Mouse (Mus musculus): ENCODE data around the gene Mcf2l. TPM values are rescaled to one million over a fixed set of nuclear protein-coding genes. Genes with fewer than 3 reads are reported as not detected.

The Mcf2l gene
- polyA plus RNA-seq (2015; fragmentation: Nextera tagmentation; extraction: Ambion mirVana): 18.5 and 19.9 TPM in 2 replicates

DNA sequence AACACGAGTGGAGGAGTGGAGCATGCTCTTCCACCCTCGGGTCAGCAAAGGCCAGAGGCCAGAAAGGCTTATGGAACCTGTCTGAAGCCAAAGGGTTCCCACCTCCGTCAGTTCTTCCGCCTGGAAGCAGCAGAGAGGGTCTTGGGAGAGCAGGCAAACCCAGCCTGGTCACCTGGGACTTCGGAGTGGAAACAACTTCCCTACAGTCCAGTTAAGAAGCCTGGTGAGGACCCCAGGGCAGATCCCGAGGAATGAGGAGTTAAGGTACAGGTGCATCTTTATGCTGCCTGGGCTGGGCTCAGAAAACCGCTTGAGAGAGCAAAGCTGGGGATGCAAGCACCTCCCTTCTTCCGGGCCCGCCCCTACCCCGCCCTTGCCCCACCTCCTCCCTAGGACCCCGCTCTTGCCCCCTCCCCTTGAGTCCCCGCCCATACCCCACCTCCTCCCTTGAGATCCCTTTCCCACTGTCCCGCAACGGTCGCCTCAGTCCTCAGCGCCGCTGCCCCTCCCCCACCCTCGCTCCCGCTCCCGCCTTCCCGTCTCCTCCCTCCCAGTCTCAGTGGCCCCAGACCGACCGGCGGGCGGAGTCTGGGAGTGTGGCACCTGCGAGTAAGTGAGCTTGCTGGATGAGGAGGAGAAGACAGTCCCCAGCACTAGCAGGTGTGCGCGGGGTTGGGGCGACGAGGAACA lies at the start of gene Mcf2l:
Gene Mcf2l (plus strand): TSS at position 450 of the 690 bp plus-strand sequence.
- no peaks in the 10 kb centered on the region for H3K36me3 ChIP-seq (ENCODE audit: control insufficient read depth, insufficient read depth, low read length)
- no peaks in the 10 kb centered on the region for H3K9me3 ChIP-seq (replicated peaks; ENCODE audit: control insufficient read depth, low read length)
- H3K4me3 ChIP-seq (replicated peaks; ENCODE audit: low read length): peak within 1 kb of the TSS; percentile 58
- peak within 1 kb of the TSS; percentile 59 for H3K9ac ChIP-seq (ENCODE audit: low read length)
- peaks cover 3% of the 10 kb centered on the region; the same call in 1 of the 2 replicates for H3K27me3 ChIP-seq (ENCODE audit: control insufficient read depth, insufficient read depth, low read length)
- H3K4me1 ChIP-seq (ENCODE audit: control insufficient read depth, insufficient read depth, low read length): 0 out of 2 replicates have a peak, but pooled peaks cover 2% of the 10 kb centered on the region
- H3K27ac ChIP-seq (ENCODE audit: low read length): no peak within 1 kb of the TSS
- peak within 1 kb of the TSS; percentile 85 for H3K4me2 ChIP-seq (ENCODE audit: low read depth, low read length)
- WGBS: under 1% methylated on average over 27 of the region's 30 CpGs
- peak; percentile 84 for ATAC-seq (ENCODE audit: insufficient read depth, low FRiP score)

DNA sequence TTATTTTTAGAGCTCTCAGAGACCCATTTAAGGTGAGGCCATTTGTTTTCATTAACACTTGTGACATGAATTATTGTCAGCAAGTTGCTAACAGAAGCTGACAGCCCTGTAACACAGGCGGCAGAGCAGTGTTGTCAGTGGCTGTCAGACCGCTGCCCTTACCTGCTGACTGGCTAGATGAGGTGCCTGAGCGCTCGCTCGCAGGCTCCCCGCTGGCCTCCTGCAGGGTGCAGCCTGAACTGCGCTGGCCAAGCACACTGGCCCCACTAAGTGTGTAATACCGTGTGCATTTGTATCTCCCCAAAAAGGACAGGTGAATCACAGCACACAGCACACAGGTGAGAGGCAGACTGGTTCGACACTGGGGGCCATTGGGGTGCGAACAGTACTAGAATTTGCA lies 49.0 kb upstream of the Mcf2l start:
- ATAC-seq (ENCODE audit: insufficient read depth, low FRiP score): no peak
- 58% methylated on average over 10 of the region's 10 CpGs for WGBS

GRCm38 (mm10) chr8:12825236-12825635 lies 48.4 kb upstream of the Mcf2l start:
- H3K27me3 ChIP-seq (ENCODE audit: control insufficient read depth, insufficient read depth, low read length): no peaks in the 10 kb centered on the region
- ATAC-seq (ENCODE audit: insufficient read depth, low FRiP score): no peak
- H3K27ac ChIP-seq (ENCODE audit: low read length): no peak overlapping the region
- no peaks in the 10 kb centered on the region for H3K4me1 ChIP-seq (ENCODE audit: control insufficient read depth, insufficient read depth, low read length)
- H3K9ac ChIP-seq (ENCODE audit: low read length): no peak overlapping the region
- H3K4me2 ChIP-seq (ENCODE audit: low read depth, low read length): no peak overlapping the region
- no peaks in the 10 kb centered on the region for H3K9me3 ChIP-seq (replicated peaks; ENCODE audit: control insufficient read depth, low read length)
- no peak overlapping the region for H3K4me3 ChIP-seq (replicated peaks; ENCODE audit: low read length)
- H3K36me3 ChIP-seq (ENCODE audit: control insufficient read depth, insufficient read depth, low read length): 0 out of 2 replicates have a peak, but pooled peaks cover 8% of the 10 kb centered on the region
- WGBS: 71% methylated on average over 6 of the region's 6 CpGs

More for the DNA sequence above, 49.0 kb upstream of the Mcf2l start:
- Histone ChIP-seq H3K36me3 (ENCODE audit: control insufficient read depth, insufficient read depth, low read length) (0 out of 2 replicates have a peak, but pooled peaks cover 8% of the 10 kb centered on the region), H3K9me3 (replicated peaks; ENCODE audit: control insufficient read depth, low read length) (no peaks in the 10 kb centered on the region), H3K4me3 (replicated peaks; ENCODE audit: low read length) (no peak overlapping the region), H3K4me2 (ENCODE audit: low read depth, low read length) (no peak overlapping the region), H3K9ac (ENCODE audit: low read length) (no peak overlapping the region), H3K27me3 (ENCODE audit: control insufficient read depth, insufficient read depth, low read length) (no peaks in the 10 kb centered on the region), H3K4me1 (ENCODE audit: control insufficient read depth, insufficient read depth, low read length) (no peaks in the 10 kb centered on the region), H3K27ac (ENCODE audit: low read length) (no peak overlapping the region)

DNA sequence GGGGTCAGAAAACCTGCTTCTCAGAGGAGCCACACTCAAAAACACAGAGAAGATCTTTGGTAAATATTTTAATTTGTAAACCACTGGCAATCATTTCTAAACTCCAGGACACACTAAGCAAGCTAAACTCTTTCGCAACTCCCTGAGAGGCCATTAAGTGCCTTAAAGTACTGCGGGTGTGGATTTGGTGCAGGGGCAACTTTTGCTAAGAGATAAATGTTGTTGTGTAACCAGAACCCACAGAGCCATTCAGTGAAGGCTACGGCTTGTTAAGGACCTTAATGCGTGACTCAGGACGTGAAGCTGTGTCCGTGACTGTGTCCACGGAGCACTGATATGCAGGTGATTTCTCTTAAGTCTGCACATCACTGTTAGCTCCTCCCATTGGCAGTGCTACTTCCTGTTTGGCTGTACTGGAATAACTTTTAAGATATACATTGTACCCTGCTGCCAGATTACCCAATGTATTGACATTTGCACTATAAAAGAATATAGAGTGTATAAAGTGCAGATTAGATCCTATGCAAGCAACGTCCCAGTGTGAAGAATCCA lies 47.8 kb upstream of the Mcf2l start:
- 79% methylated on average over 8 of the region's 8 CpGs for WGBS
- ATAC-seq (ENCODE audit: insufficient read depth, low FRiP score): no peak
- Histone ChIP-seq H3K4me1 (ENCODE audit: control insufficient read depth, insufficient read depth, low read length) (no peaks in the 10 kb centered on the region), H3K9ac (ENCODE audit: low read length) (no peak overlapping the region), H3K27ac (ENCODE audit: low read length) (no peak overlapping the region), H3K4me2 (ENCODE audit: low read depth, low read length) (no peak overlapping the region), H3K36me3 (ENCODE audit: control insufficient read depth, insufficient read depth, low read length) (peaks cover 8% of the 10 kb centered on the region; the same call in 1 of the 2 replicates), H3K4me3 (replicated peaks; ENCODE audit: low read length) (no peak overlapping the region), H3K9me3 (replicated peaks; ENCODE audit: control insufficient read depth, low read length) (no peaks in the 10 kb centered on the region), H3K27me3 (ENCODE audit: control insufficient read depth, insufficient read depth, low read length) (no peaks in the 10 kb centered on the region)

DNA sequence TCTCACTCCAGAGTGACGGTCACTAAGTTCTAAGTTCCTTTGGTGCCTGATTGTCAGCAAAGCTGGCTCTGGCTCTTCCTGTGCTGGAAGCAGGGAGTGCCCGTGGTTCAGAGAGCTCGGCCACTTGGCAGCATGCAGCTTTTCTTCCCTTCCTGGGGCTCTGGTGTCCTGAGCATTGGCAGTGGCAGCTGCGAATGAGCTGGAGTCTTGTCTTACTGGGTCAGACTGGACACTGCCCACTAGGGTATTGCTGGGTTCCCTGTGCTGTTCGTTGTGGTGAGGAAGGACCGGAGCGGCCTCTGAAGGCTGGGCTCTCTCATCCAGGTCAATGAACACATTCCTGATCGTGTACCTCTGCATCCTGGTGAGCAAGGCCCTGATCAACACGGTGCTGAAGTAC lies 46.5 kb upstream of the Mcf2l start:
- H3K27me3 ChIP-seq (ENCODE audit: control insufficient read depth, insufficient read depth, low read length): no peaks in the 10 kb centered on the region
- H3K4me1 ChIP-seq (ENCODE audit: control insufficient read depth, insufficient read depth, low read length): no peaks in the 10 kb centered on the region
- WGBS: 91% methylated on average over 9 of the region's 9 CpGs
- no peak for ATAC-seq (ENCODE audit: insufficient read depth, low FRiP score)
- H3K4me2 ChIP-seq (ENCODE audit: low read depth, low read length): no peak overlapping the region
- no peak overlapping the region for H3K27ac ChIP-seq (ENCODE audit: low read length)
- no peaks in the 10 kb centered on the region for H3K9me3 ChIP-seq (replicated peaks; ENCODE audit: control insufficient read depth, low read length)
- peaks cover 16% of the 10 kb centered on the region; the same call in 1 of the 2 replicates for H3K36me3 ChIP-seq (ENCODE audit: control insufficient read depth, insufficient read depth, low read length)
- no peak overlapping the region for H3K9ac ChIP-seq (ENCODE audit: low read length)
- no peak overlapping the region for H3K4me3 ChIP-seq (replicated peaks; ENCODE audit: low read length)

DNA sequence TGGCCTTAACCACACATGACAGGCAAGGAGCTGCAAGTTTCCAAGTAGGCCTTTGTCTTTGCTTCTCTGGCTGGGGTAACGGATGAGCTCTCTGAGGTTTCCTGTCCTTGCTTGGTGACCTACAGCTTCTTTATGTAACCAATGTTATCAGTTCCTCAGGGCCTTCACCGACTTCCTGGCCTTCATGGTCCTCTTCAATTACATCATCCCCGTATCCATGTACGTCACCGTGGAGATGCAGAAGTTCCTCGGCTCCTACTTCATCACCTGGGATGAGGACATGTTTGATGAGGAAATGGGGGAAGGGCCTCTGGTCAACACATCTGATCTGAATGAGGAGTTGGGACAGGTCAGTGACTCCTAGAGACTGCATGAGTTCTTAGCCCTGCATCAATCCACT lies 45.3 kb upstream of the Mcf2l start:
- Histone ChIP-seq H3K27me3 (ENCODE audit: control insufficient read depth, insufficient read depth, low read length) (no peaks in the 10 kb centered on the region), H3K9me3 (replicated peaks; ENCODE audit: control insufficient read depth, low read length) (no peaks in the 10 kb centered on the region), H3K27ac (ENCODE audit: low read length) (no peak overlapping the region), H3K4me2 (ENCODE audit: low read depth, low read length) (no peak overlapping the region), H3K4me3 (replicated peaks; ENCODE audit: low read length) (no peak overlapping the region), H3K4me1 (ENCODE audit: control insufficient read depth, insufficient read depth, low read length) (no peaks in the 10 kb centered on the region), H3K9ac (ENCODE audit: low read length) (no peak overlapping the region), H3K36me3 (ENCODE audit: control insufficient read depth, insufficient read depth, low read length) (peaks cover 20% of the 10 kb centered on the region)
- no peak for ATAC-seq (ENCODE audit: insufficient read depth, low FRiP score)
- WGBS: 78% methylated on average over 6 of the region's 6 CpGs

GRCm38 (mm10) chr8:12829381-12829780 lies 44.2 kb upstream of the Mcf2l start:
- H3K27ac ChIP-seq (ENCODE audit: low read length): no peak overlapping the region
- ATAC-seq (ENCODE audit: insufficient read depth, low FRiP score): no peak
- H3K4me1 ChIP-seq (ENCODE audit: control insufficient read depth, insufficient read depth, low read length): no peaks in the 10 kb centered on the region
- no peak overlapping the region for H3K4me2 ChIP-seq (ENCODE audit: low read depth, low read length)
- H3K27me3 ChIP-seq (ENCODE audit: control insufficient read depth, insufficient read depth, low read length): no peaks in the 10 kb centered on the region
- no peaks in the 10 kb centered on the region for H3K9me3 ChIP-seq (replicated peaks; ENCODE audit: control insufficient read depth, low read length)
- H3K4me3 ChIP-seq (replicated peaks; ENCODE audit: low read length): no peak overlapping the region
- H3K36me3 ChIP-seq (ENCODE audit: control insufficient read depth, insufficient read depth, low read length): peaks cover 20% of the 10 kb centered on the region
- no peak overlapping the region for H3K9ac ChIP-seq (ENCODE audit: low read length)
- 81% methylated on average over 1 of the region's 1 CpGs for WGBS

GRCm38 (mm10) chr8:12831659-12832589 lies 41.7 kb upstream of the Mcf2l start:
- no peak for ATAC-seq (ENCODE audit: insufficient read depth, low FRiP score)
- Histone ChIP-seq H3K27ac (ENCODE audit: low read length) (no peak overlapping the region), H3K9me3 (replicated peaks; ENCODE audit: control insufficient read depth, low read length) (no peaks in the 10 kb centered on the region), H3K4me3 (replicated peaks; ENCODE audit: low read length) (no peak overlapping the region), H3K4me2 (ENCODE audit: low read depth, low read length) (no peak overlapping the region), H3K27me3 (ENCODE audit: control insufficient read depth, insufficient read depth, low read length) (no peaks in the 10 kb centered on the region), H3K4me1 (ENCODE audit: control insufficient read depth, insufficient read depth, low read length) (no peaks in the 10 kb centered on the region), H3K36me3 (ENCODE audit: control insufficient read depth, insufficient read depth, low read length) (peaks cover 25% of the 10 kb centered on the region), H3K9ac (ENCODE audit: low read length) (no peak overlapping the region)
- 88% methylated on average over 7 of the region's 7 CpGs for WGBS

DNA sequence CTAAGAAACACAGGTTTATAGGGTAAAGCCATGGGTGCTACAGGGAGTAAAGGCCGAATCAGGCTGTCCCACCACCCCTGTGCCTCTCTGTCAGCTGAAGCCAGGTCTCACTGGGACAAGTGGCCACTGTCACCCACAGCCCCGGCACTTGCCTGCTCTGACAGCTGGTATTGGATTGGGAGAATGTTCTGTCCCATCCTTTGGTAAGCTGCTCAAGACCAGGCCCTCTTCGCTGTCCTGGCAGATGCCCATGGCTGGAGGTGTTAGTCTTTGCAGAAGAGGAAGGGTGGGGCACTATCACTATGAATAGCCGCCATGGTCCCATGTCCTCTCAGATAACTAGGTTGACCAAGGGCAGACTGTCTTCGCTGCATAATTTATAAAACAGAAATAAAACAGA lies 40.0 kb upstream of the Mcf2l start:
- H3K4me1 ChIP-seq (ENCODE audit: control insufficient read depth, insufficient read depth, low read length): no peaks in the 10 kb centered on the region
- H3K9me3 ChIP-seq (replicated peaks; ENCODE audit: control insufficient read depth, low read length): no peaks in the 10 kb centered on the region
- no peak overlapping the region for H3K4me2 ChIP-seq (ENCODE audit: low read depth, low read length)
- no peak for ATAC-seq (ENCODE audit: insufficient read depth, low FRiP score)
- peaks cover 27% of the 10 kb centered on the region for H3K36me3 ChIP-seq (ENCODE audit: control insufficient read depth, insufficient read depth, low read length)
- WGBS: 87% methylated on average over 5 of the region's 5 CpGs
- H3K4me3 ChIP-seq (replicated peaks; ENCODE audit: low read length): no peak overlapping the region
- H3K27ac ChIP-seq (ENCODE audit: low read length): no peak overlapping the region
- no peak overlapping the region for H3K9ac ChIP-seq (ENCODE audit: low read length)
- H3K27me3 ChIP-seq (ENCODE audit: control insufficient read depth, insufficient read depth, low read length): no peaks in the 10 kb centered on the region

Data from stomach, embryonic 16.5 days (tissue).